Mouse (Mus musculus) layer of hippocampus, adult 9-11 months (tissue): ENCODE results near the gene Gdpd3.
A peak's percentile ranks its signal among the peaks of the same experiment; 100 is the strongest.
"Not testable (repeated sequence)": the region's sequence is repeated elsewhere in the genome, so short reads cannot be mapped to it uniquely, and the experiment has no call there.

Source experiments
- DNase-seq: peaks from one replicate; pipeline ENCODE4 v3.0.0; 2022

The Gdpd3 gene

GRCm38 (mm10) chr7:126766201-126766600, at the start of gene Gdpd3:
Gene Gdpd3, plus strand, starts transcription at chr7:126766334.
- no peak for DNase-seq

DNA sequence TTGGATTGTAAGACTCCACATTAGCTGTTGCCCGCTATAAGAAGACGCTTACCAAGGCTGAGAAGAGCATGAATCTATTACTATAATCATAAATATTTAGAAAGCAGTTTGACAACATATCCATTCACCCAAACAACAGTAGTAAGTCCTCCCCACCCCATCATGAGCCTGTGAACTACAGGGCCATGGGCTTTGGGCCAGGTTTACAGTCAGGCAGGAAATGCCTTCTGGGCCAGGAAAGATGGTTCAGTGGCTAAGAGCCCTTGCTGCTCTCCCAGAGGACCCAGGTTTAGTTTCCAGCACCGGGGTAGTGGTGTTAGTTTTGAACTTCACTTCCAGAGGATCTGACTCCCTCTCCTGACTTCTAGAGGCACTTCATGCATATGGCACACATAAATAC, 48.6 kb upstream of the Gdpd3 start:
- no peak for DNase-seq

DNA sequence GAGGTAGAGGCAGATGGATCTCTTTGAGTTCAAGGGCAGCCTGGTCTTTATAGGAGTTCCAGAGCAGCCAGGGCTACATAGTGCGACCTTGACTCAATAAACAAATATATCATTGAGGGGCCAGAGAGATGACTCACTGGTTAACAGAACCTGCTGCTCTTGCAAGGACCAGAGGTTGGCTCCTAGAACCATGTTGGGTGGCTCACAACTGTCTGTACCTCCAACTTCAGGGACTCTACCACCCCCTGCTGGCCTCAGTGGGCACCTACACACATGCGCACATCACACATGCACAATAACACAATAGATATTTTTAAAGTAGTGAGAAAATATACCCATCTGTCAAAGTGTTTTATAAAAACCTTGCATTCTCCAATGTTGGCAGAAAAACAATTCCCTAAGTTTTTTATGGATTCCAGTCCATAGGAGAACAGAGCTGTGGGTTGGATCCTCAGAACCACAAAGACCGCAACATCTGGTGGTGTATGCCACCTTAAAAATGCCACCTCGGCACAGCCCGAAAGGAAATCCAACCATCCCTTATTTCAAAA, 47.3 kb upstream of the Gdpd3 start:
- no peak for DNase-seq

GRCm38 (mm10) chr7:126721635-126722034, 44.5 kb upstream of the Gdpd3 start:
- no peak for DNase-seq

DNA sequence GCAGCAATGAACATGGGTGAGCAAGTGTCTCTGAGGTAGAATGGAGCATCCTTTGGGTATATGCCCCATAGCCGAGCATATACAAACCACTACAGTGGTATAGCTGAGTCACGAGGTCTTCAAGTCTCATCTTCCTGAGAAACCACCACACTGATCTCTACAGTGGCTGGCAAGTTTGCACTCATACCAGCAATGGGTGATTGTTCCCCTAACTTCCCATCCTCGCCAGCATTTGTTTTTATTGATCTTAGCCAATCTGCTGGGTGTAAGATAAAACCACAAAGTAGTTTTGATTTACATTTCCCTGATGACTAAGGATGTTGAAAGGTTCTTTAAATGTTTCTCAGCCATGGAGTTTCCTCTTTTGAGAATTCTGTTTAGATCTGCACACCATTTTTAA, 41.1 kb upstream of the Gdpd3 start:
- no peak for DNase-seq

- DNase-seq = no peak
These were observed 40.5 kb upstream of the Gdpd3 start for GRCm38 (mm10) chr7:126725667-126726066.

DNA sequence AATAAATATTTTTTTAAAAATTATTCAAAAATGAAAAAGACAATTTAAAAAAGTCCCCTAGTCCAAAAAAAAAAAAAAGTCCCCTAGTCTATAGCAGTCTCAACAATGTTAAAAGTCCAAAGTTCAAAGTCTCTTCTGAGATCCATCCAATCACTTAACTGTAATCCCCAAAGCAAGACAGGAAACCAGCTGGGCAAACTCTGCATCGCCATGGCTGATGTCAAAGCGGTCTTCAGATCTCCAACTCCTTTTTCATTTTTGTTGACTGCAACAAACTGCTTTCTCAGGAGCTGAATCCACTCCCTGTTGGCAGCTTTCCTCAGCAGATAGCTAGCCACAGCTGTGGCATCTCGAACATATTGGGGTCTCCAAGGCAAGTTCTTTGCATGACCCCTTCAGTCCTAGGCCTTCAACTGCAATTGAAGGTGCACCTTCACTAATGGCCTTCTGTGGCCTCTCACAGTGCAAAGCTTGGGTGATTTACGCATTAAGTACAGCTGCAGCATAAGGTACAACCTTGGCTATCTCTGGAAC, 35.8 kb upstream of the Gdpd3 start:
- DNase-seq = not testable (repeated sequence)

GRCm38 (mm10) chr7:126736122-126736521, 30.0 kb upstream of the Gdpd3 start:
- DNase-seq = no peak

- DNase-seq = no peak
These were observed 26.6 kb upstream of the Gdpd3 start for GRCm38 (mm10) chr7:126739551-126739950.

DNA sequence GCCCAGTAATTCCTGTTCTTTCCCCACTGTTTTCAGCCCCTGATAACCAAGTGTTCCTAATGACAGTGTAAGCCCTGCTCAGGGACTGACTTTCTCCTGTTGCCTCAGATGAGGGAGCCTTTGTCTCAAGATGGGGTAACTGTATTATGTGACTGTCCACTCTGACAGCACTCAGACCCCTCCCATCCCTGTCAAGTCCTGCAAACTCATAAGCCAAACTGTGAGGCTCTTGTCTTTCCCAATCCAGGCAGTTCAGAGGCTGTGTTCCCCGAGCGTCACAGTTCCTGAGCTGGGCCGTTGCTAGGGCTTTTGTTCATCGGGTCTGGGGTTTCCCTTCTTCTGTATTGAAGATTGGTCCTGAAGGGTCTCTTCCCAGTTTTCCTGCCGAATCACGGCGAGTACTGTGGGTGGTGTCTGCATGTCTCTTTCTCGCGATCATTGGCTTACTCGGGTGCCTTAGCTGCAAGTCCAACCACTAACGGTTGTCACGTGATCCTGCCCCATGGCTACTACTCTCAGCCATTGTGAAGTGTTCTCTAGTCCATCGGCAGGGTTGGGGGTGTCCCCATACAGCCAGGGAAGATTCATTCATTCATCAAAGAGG, 25.9 kb upstream of the Gdpd3 start:
- no peak for DNase-seq

DNA sequence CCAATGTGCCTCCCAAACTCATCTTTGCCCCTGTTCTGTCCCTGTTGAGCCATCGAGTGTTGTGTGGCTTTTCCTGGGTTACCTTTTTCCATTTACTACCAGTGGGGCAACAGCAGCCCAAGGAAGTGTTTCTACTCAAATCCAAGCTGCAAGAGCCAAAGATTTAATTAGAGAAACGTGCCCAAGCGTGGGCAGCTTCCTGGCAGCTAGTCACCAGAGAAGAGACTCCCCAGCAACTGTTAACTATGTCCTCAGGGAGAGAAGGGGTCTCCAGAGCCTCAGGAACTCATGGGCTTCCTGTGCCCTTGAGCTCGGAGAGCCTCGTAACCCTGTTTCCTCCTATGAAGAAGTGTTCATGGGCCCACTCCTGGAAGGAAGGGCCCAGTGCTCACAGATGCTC, 25.2 kb upstream of the Gdpd3 start:
- DNase-seq = no peak

DNA sequence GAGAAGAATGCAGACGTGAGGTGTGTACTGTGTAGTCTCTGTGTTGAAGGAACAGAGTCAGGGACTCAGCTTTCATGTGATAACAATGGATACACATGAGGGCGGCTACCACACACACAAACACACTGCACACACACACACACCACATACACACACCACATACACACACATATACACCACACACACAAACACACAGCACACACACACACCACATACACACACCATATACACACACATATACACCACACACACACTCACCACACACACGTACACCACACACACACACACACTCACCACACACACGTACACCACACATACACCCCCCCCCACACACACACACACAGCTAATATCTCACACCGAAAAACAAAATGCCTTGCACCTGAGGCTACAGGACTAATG, 24.7 kb upstream of the Gdpd3 start:
- DNase-seq = no peak

- DNase-seq = no peak
These were observed 24.1 kb upstream of the Gdpd3 start for GRCm38 (mm10) chr7:126741964-126742482.

DNA sequence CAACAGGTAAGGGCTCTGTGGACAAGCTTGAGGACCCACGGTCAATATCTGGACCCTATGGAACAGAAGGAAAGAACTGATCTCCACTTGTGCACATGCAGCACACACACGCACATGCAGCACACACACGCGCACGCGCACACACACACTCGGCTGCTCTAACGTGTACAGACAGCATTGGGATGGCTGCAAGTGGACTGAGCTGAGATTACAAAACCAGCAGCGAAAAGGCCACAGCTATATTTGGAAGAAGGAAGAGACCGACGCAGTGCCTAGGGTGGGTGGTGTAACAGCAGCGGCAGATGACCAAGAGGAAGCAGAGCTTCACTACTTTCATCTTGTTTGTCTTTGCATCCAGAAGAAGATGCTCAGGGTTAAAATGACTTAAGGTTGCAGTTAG, 20.1 kb upstream of the Gdpd3 start:
- peak; percentile 75 for DNase-seq

- DNase-seq = peak; percentile 72
These were observed 19.3 kb upstream of the Gdpd3 start for GRCm38 (mm10) chr7:126746798-126747197.

DNA sequence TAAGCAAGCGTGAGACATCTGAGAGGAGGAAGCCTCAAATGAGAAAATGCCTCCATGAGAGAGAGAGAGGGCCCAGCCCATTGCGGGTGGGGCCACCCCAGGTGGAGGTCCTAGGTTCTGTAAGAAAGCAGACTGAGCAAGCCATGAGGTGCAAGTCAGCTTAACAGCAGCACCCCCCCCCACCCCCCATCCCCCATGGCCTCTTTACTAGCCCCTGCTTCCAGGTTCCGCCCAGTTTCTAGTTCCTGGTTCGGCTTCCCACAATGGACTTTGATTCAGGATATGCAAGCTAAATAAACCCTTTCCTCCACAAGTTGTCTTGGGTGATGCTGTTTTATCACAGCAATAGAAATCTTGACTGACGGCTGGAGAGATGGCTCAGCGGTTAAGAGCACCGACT, 17.3 kb upstream of the Gdpd3 start:
- no peak for DNase-seq

- no peak for DNase-seq
These were observed 16.4 kb upstream of the Gdpd3 start for GRCm38 (mm10) chr7:126749582-126750343.

- DNase-seq = peak; percentile 70
These were observed 11.3 kb upstream of the Gdpd3 start for GRCm38 (mm10) chr7:126754866-126755265.

GRCm38 (mm10) chr7:126758539-126758938, 7.6 kb upstream of the Gdpd3 start:
- DNase-seq = no peak

DNA sequence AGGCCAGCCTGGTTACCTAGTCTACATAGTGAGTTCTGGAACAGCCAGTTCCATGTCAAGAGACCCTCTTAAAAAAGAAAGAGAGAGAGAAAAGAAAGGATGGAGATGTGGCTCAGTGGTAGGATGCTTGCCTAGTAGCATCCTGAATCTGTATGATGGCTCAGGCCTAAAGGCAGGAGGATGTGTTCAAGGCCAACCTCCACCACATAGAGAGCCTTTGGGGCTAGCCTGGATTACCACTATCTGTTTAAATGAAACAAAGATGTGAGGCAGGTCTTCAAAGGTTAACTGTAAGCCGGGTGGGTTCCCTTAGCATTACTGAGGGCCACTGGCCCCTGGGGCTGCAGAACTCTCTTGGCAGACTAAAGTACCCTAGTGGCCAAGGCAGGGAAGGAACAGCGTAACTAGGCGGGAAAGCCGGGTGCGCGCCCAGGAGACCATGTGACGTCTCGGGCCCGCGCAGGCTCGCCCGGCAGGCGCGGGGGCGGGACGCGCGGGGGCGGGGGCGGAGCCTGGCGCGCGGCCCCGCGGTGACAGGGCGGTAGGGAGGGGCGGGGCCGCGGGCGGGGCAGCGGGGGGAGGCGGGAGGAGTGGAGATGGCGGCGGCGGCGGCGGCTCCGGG, 7.0 kb upstream of the Gdpd3 start, which contains the start of gene Mapk3:
Mapk3 (plus strand) TSS at position 552 of the 622 bp plus-strand sequence.
- DNase-seq = peak; percentile 93

DNA sequence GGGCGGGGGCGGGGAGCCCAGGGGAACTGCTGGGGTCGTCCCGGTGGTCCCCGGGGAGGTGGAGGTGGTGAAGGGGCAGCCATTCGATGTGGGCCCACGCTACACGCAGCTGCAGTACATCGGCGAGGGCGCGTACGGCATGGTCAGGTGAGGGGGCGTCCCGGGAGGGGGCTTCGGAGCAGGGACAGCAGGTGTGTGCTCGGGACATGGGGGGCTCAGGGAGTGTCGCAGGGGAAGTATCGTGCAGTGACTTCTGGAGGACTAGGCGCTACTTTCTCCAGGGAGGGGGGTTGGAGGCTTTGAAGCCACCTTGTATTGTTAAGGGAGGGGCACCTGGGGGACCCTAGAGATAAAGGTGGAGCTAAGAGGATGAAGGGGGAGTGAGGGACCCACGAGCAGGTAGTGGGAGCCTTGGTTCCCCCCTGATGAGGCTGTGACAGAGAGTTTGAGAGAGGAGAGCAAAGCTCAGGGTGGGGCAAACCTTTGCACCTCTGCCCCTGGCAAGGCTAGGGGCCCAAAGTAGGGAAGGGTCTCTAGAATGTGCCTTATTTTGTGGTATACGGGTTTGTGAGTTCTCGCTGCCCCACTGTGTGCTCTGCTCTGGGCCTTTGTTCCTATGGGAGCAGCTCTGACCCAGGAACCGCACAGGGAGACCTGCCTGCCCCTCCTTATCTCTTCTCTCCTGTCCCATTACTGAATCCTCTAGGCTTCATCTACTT, 6.3 kb upstream of the Gdpd3 start:
- DNase-seq = no peak

GRCm38 (mm10) chr7:126760391-126760802, 5.7 kb upstream of the Gdpd3 start:
- DNase-seq = peak; percentile 65

DNA sequence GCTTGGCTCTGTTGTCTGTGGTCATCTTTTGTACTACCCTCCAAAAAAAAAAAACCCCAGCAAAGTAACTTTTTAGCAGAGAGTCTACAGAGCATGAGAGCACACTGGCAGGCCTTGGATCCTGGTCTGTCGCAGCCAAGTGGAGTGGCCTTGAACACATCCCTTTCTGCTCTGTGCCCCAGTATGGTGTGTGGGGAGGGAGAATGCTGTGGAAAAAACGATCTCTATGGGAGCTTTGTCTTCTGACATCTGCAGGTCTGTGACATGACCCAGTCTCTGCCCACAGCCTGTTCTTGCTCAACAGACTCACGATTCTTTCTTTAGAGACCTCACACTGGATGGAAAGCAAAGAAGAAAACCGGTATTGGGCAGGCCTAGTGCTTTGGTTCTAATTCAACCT, 5.2 kb upstream of the Gdpd3 start:
- DNase-seq = no peak
